Mouse (Mus musculus) megakaryocyte, embryonic 14.5 days (primary cell): ENCODE measurements around the gene Samd8. TPM values are rescaled to one million over a fixed set of nuclear protein-coding genes. Genes with fewer than 3 reads are reported as not detected.

Experiments
- H3K27me3 ChIP-seq: replicated peaks from 2 replicates; pipeline ENCODE3; 2012; ENCODE audit warnings: inconsistent platforms
- H3K36me3 ChIP-seq: replicated peaks from 2 replicates; pipeline ENCODE3; 2012; ENCODE audit warnings: low read length, inconsistent platforms, mixed read lengths
- H3K4me1 ChIP-seq: 2 replicates; pipeline ENCODE4 v1.6.1; 2012; ENCODE audit warnings: inconsistent platforms
- H3K4me3 ChIP-seq: replicated peaks from 2 replicates; pipeline ENCODE3; 2012; ENCODE audit warnings: moderate library complexity, mild to moderate bottlenecking, inconsistent platforms
- H3K9me3 ChIP-seq: 2 replicates; pipeline ENCODE4 v1.6.1; 2012; ENCODE audit warnings: inconsistent platforms
- FLI1 ChIP-seq: IDR thresholded peaks from 2 replicates; pipeline ENCODE4 v1.6.1; 2012; ENCODE audit warnings: low read length, inconsistent platforms, mixed read lengths
- GATA1 ChIP-seq: IDR thresholded peaks from 3 replicates; pipeline ENCODE4 v1.6.1; 2012; ENCODE audit warnings: mixed read lengths, low read length, inconsistent platforms, borderline replicate concordance
- polyA plus RNA-seq: library from polyadenylated mRNA; stranded (reverse); fragments of >175 nt; gene quantifications from 2 replicates; pipeline ENCODE4 v1.2.3, GENCODE M21; 2012; ENCODE audit warnings: low replicate concordance; ENCODE audit not compliant: insufficient read depth

Samd8 gene
- polyA plus RNA-seq, result 1.7 and 4.1 TPM in 2 replicates

- no peaks in the 10 kb centered on the region for H3K36me3 ChIP-seq
- peak within 1 kb of the TSS; percentile 95 for H3K4me3 ChIP-seq
- peaks cover 52% of the 10 kb centered on the region for H3K4me1 ChIP-seq
- no peaks in the 10 kb centered on the region for H3K9me3 ChIP-seq
- TF ChIP-seq FLI1 (no peak), GATA1 (no peak)
- peaks cover 9% of the 10 kb centered on the region for H3K27me3 ChIP-seq
Measured at GRCm38 (mm10) chr14:21750008-21750880, at the start of gene Samd8. Gene Samd8, plus strand, starts transcription at chr14:21750531.

- Histone ChIP-seq H3K4me3 (peak overlapping the region; percentile 26), H3K27me3 (peaks cover 27% of the 10 kb centered on the region), H3K4me1 (peaks cover 51% of the 10 kb centered on the region), H3K9me3 (no peaks in the 10 kb centered on the region), H3K36me3 (no peaks in the 10 kb centered on the region)
- TF ChIP-seq GATA1 (no peak), FLI1 (no peak)
Measured at GRCm38 (mm10) chr14:21702691-21703090, 47.6 kb upstream of the Samd8 start.

GRCm38 (mm10) chr14:21703255-21703654 is 47.1 kb upstream of the Samd8 start:
- no peaks in the 10 kb centered on the region for H3K9me3 ChIP-seq
- peak overlapping the region; percentile 72 for H3K4me3 ChIP-seq
- peaks cover 55% of the 10 kb centered on the region for H3K4me1 ChIP-seq
- H3K36me3 ChIP-seq, result no peaks in the 10 kb centered on the region
- no peak for TF ChIP-seq GATA1
- no peak for TF ChIP-seq FLI1
- peaks cover 28% of the 10 kb centered on the region for H3K27me3 ChIP-seq

GRCm38 (mm10) chr14:21705462-21705861 is 44.9 kb upstream of the Samd8 start:
- Histone ChIP-seq H3K27me3 (peaks cover 29% of the 10 kb centered on the region), H3K9me3 (no peaks in the 10 kb centered on the region), H3K4me1 (peaks cover 58% of the 10 kb centered on the region), H3K4me3 (no peak overlapping the region), H3K36me3 (no peaks in the 10 kb centered on the region)
- TF ChIP-seq GATA1, result no peak
- no peak for TF ChIP-seq FLI1

- H3K9me3 ChIP-seq, result no peaks in the 10 kb centered on the region
- H3K36me3 ChIP-seq, result no peaks in the 10 kb centered on the region
- H3K27me3 ChIP-seq, result peaks cover 32% of the 10 kb centered on the region
- H3K4me1 ChIP-seq, result peaks cover 58% of the 10 kb centered on the region
- H3K4me3 ChIP-seq, result peak overlapping the region; percentile 60
- TF ChIP-seq GATA1 (no peak), FLI1 (no peak)
Measured at GRCm38 (mm10) chr14:21706759-21707571, 43.4 kb upstream of the Samd8 start.

GRCm38 (mm10) chr14:21709545-21709944 is 40.8 kb upstream of the Samd8 start:
- no peaks in the 10 kb centered on the region for H3K9me3 ChIP-seq
- H3K4me3 ChIP-seq, result no peak overlapping the region
- peaks cover 36% of the 10 kb centered on the region for H3K4me1 ChIP-seq
- TF ChIP-seq FLI1 (no peak), GATA1 (no peak)
- H3K36me3 ChIP-seq, result no peaks in the 10 kb centered on the region
- peaks cover 48% of the 10 kb centered on the region for H3K27me3 ChIP-seq

GRCm38 (mm10) chr14:21711231-21711630 is 39.1 kb upstream of the Samd8 start:
- Histone ChIP-seq H3K4me3 (no peak overlapping the region), H3K36me3 (no peaks in the 10 kb centered on the region), H3K9me3 (no peaks in the 10 kb centered on the region), H3K4me1 (peaks cover 25% of the 10 kb centered on the region), H3K27me3 (peaks cover 60% of the 10 kb centered on the region)
- TF ChIP-seq FLI1 (no peak), GATA1 (no peak)

- peaks cover 46% of the 10 kb centered on the region for H3K27me3 ChIP-seq
- H3K4me1 ChIP-seq, result peaks cover 10% of the 10 kb centered on the region
- no peaks in the 10 kb centered on the region for H3K9me3 ChIP-seq
- no peak for TF ChIP-seq GATA1
- TF ChIP-seq FLI1, result no peak
- H3K36me3 ChIP-seq, result no peaks in the 10 kb centered on the region
- H3K4me3 ChIP-seq, result no peak within 1 kb of the TSS
Measured at GRCm38 (mm10) chr14:21714486-21714885, 35.8 kb upstream of the Samd8 start, which contains the start of gene Dupd1. Gene Dupd1, minus strand, starts transcription at chr14:21714576.

GRCm38 (mm10) chr14:21719646-21720383 is 30.5 kb upstream of the Samd8 start:
- TF ChIP-seq GATA1 (no peak), FLI1 (no peak)

More at GRCm38 (mm10) chr14:21719646-21720383, 30.5 kb upstream of the Samd8 start:
- Histone ChIP-seq H3K4me1 (peaks cover 23% of the 10 kb centered on the region), H3K9me3 (no peaks in the 10 kb centered on the region), H3K27me3 (peaks cover 43% of the 10 kb centered on the region), H3K36me3 (no peaks in the 10 kb centered on the region), H3K4me3 (no peak overlapping the region)
